Mouse (Mus musculus) regulatory T cell (primary cell): ENCODE measurements at regions not wholly inside any gene's neighbourhood (a gene's known extent, or its start where the extent isn't known, plus 50 kb on each side); places are given as distances from the start of the nearest gene placed in this dataset.

ENCODE experiments used
- in situ Hi-C: fragments of 300-600 bp; cut with MboI, MseI; formaldehyde crosslinking; loops from one replicate; pipeline ENCODE4 v1.15.1; 2025; ENCODE audit warnings: high pct_unique_total_duplicates

- in situ Hi-C loops, result no loop called here
Measured at GRCm38 (mm10) chr13:118193951-118194696, 192.3 kb upstream of the B430218F22Rik start.

GRCm38 (mm10) chr13:118208146-118208545 lies 178.3 kb upstream of the B430218F22Rik start:
- in situ Hi-C loops, result no loop called here

GRCm38 (mm10) chr13:118227354-118227753 lies 159.1 kb upstream of the B430218F22Rik start:
- in situ Hi-C loops, result loop anchor here (10.0 to 25.0 kb wide), 3 partner anchors 883 to 1385 kb away; partner anchors contain the start of gene Ccl28

GRCm38 (mm10) chr13:118237968-118238367 lies 148.5 kb upstream of the B430218F22Rik start:
- in situ Hi-C loops, result loop anchor here (25.0 kb wide), 1 partner anchor 1374 kb away; the partner anchor contains the start of gene Ccl28

- in situ Hi-C loops, result loop anchor here (25.0 kb wide), 1 partner anchor 1368 kb away; the partner anchor contains the start of gene Ccl28
Measured at GRCm38 (mm10) chr13:118244680-118245079, 141.8 kb upstream of the B430218F22Rik start.

GRCm38 (mm10) chr13:118245546-118245945 lies 140.9 kb upstream of the B430218F22Rik start:
- in situ Hi-C loops, result loop anchor here (25.0 kb wide), 1 partner anchor 1367 kb away; the partner anchor contains the start of gene Ccl28

GRCm38 (mm10) chr13:118259606-118260005 lies 126.8 kb upstream of the B430218F22Rik start:
- in situ Hi-C loops, result no loop called here

GRCm38 (mm10) chr13:118262971-118263370 lies 123.5 kb upstream of the B430218F22Rik start:
- in situ Hi-C loops, result no loop called here

GRCm38 (mm10) chr13:118265763-118266520 lies 120.5 kb upstream of the B430218F22Rik start:
- in situ Hi-C loops, result no loop called here

- in situ Hi-C loops, result no loop called here
Measured at GRCm38 (mm10) chr13:118272904-118273303, 113.5 kb upstream of the B430218F22Rik start.

- in situ Hi-C loops, result no loop called here
Measured at GRCm38 (mm10) chr13:118280956-118281355, 105.5 kb upstream of the B430218F22Rik start.

- in situ Hi-C loops, result no loop called here
Measured at GRCm38 (mm10) chr13:118293728-118294127, 92.7 kb upstream of the B430218F22Rik start.

GRCm38 (mm10) chr13:118310080-118310479 lies 76.3 kb upstream of the B430218F22Rik start:
- in situ Hi-C loops, result no loop called here

- in situ Hi-C loops, result no loop called here
Measured at GRCm38 (mm10) chr13:118313676-118314075, 72.8 kb upstream of the B430218F22Rik start.
